Mouse (Mus musculus) lung, postnatal 0 days (tissue): ENCODE measurements around the gene Gm42674.

Experiments used
- CTCF ChIP-seq: IDR thresholded peaks from 2 replicates; pipeline ENCODE4 v1.5.1; 2016; ENCODE audit warnings: antibody characterized with exemption, mild to moderate bottlenecking
- EP300 ChIP-seq: IDR thresholded peaks from 2 replicates; pipeline ENCODE4 v1.6.1; 2016; ENCODE audit warnings: antibody characterized with exemption, mild to moderate bottlenecking, control low read depth

GRCm38 (mm10) chr3:90598212-90598611 lies 3.5 kb upstream of the Gm42674 start:
- TF ChIP-seq CTCF (no peak), EP300 (no peak)
